Mouse (Mus musculus) CH12.LX (cell line): ENCODE results near the gene Dmrtc2. TPM values are rescaled to one million over a fixed set of nuclear protein-coding genes. Genes with fewer than 3 reads are reported as not detected.

Experiments
- DNase-seq: peaks from one replicate; pipeline ENCODE4 v3.0.0-alpha.2; 2013; ENCODE audit errors: extremely low read depth
- H3K27ac ChIP-seq: 2 replicates; pipeline ENCODE4 v1.5.1; 2012; ENCODE audit warnings: low read depth, mild to moderate bottlenecking, control low read depth, moderate library complexity; ENCODE audit not compliant: insufficient read depth
- H3K27me3 ChIP-seq: replicated peaks from 2 replicates; pipeline ENCODE3; 2012; ENCODE audit warnings: inconsistent platforms
- H3K36me3 ChIP-seq, 2 experiments: replicated peaks in 1 of 2; 2 replicates each; pipeline versions ENCODE3 to v1.6.1; 2012; ENCODE audit warnings: inconsistent platforms in 1 of 2, low read length in 1 of 2, mild to moderate bottlenecking in 1 of 2, mixed read lengths in 1 of 2, moderate library complexity in 1 of 2; ENCODE audit not compliant: control insufficient read depth in 1 of 2, insufficient read depth in 1 of 2
- H3K4me1 ChIP-seq, 2 experiments: 2 replicates each; pipeline ENCODE4 v1.6.1; 2012; ENCODE audit warnings: inconsistent platforms in 1 of 2, moderate library complexity in 1 of 2; ENCODE audit not compliant: insufficient read depth in 2 of 2, control insufficient read depth in 1 of 2
- H3K4me2 ChIP-seq: 2 replicates; pipeline ENCODE4 v1.6.1; 2012; ENCODE audit warnings: low read depth, mild to moderate bottlenecking, control low read depth; ENCODE audit not compliant: poor library complexity, insufficient read depth, severe bottlenecking
- H3K4me3 ChIP-seq, 3 experiments: fragments of 150-350 bp in 1 of 3; sonication (generic) in 1 of 3; replicated peaks in 1 of 3; 2 replicates each; pipeline versions ENCODE3 to v1.5.1; 2011 to 2012; ENCODE audit warnings: low read depth in 2 of 3, low read length in 2 of 3, mild to moderate bottlenecking in 2 of 3, moderate library complexity in 2 of 3, control low read depth in 1 of 3, improper control_type of control experiment in 1 of 3, inconsistent platforms in 1 of 3, mixed read lengths in 1 of 3; ENCODE audit not compliant: poor library complexity in 1 of 3
- H3K79me2 ChIP-seq: replicated peaks from 2 replicates; pipeline ENCODE4 v1.6.1; 2012; ENCODE audit warnings: mild to moderate bottlenecking, moderate library complexity; ENCODE audit not compliant: control insufficient read depth, poor library complexity, insufficient read depth, severe bottlenecking; ENCODE audit errors: extremely low read depth
- H3K9ac ChIP-seq: 2 replicates; pipeline ENCODE4 v1.6.1; 2012; ENCODE audit warnings: low read depth, mild to moderate bottlenecking, control low read depth, moderate library complexity; ENCODE audit not compliant: insufficient read depth
- H3K9me3 ChIP-seq: replicated peaks from 2 replicates; pipeline ENCODE3; 2012; ENCODE audit warnings: low read length, inconsistent platforms, mixed read lengths
- BHLHE40 ChIP-seq: IDR thresholded peaks from 2 replicates; pipeline ENCODE4 v1.6.1; 2011; ENCODE audit warnings: mild to moderate bottlenecking, low read depth, low read length, improper control_type of control experiment
- CHD1 ChIP-seq: IDR thresholded peaks from 2 replicates; pipeline ENCODE4 v1.6.1; 2012; ENCODE audit warnings: low read depth, low read length, improper control_type of control experiment, inconsistent platforms
- CHD2 ChIP-seq: IDR thresholded peaks from 2 replicates; pipeline ENCODE4 v1.6.1; 2011; ENCODE audit warnings: low read length, improper control_type of control experiment
- CTCF ChIP-seq, 2 experiments: IDR thresholded peaks in 1 of 2; conservative IDR thresholded peaks in 1 of 2; 2 replicates each; pipeline ENCODE4 v1.5.1; 2011 to 2012; ENCODE audit warnings: low read depth in 2 of 2, low read length in 2 of 2, improper control_type of control experiment in 1 of 2, inconsistent platforms in 1 of 2, mild to moderate bottlenecking in 1 of 2, moderate library complexity in 1 of 2
- E2F4 ChIP-seq: IDR thresholded peaks from 2 replicates; pipeline ENCODE4 v1.6.1; 2011; ENCODE audit warnings: low read depth, low read length, improper control_type of control experiment; ENCODE audit not compliant: insufficient replicate concordance
- EP300 ChIP-seq: IDR thresholded peaks from 2 replicates; pipeline ENCODE4 v1.6.1; 2011; ENCODE audit warnings: low read length, improper control_type of control experiment
- ETS1 ChIP-seq: conservative IDR thresholded peaks from 2 replicates; pipeline ENCODE4 v1.6.1; 2012; ENCODE audit warnings: low read depth, mild to moderate bottlenecking, inconsistent platforms, low read length, improper control_type of control experiment, moderate library complexity
- GABPA ChIP-seq: IDR thresholded peaks from 2 replicates; pipeline ENCODE4 v1.6.1; 2012; ENCODE audit warnings: low read depth, low read length, improper control_type of control experiment, inconsistent platforms; ENCODE audit not compliant: insufficient replicate concordance
- IRF4 ChIP-seq: IDR thresholded peaks from 2 replicates; pipeline ENCODE4 v1.6.1; 2014; ENCODE audit warnings: low read depth, mild to moderate bottlenecking, inconsistent platforms, low read length, improper control_type of control experiment
- JUN ChIP-seq: IDR thresholded peaks from 2 replicates; pipeline ENCODE4 v1.6.1; 2011; ENCODE audit warnings: low read depth, mild to moderate bottlenecking, low read length, improper control_type of control experiment, moderate library complexity; ENCODE audit not compliant: insufficient read depth
- JUND ChIP-seq: conservative IDR thresholded peaks from 2 replicates; pipeline ENCODE4 v1.6.1; 2011; ENCODE audit warnings: low read depth, low read length, improper control_type of control experiment
- MAX ChIP-seq: IDR thresholded peaks from 2 replicates; pipeline ENCODE4 v1.6.1; 2011; ENCODE audit warnings: low read length, improper control_type of control experiment
- MAZ ChIP-seq: IDR thresholded peaks from 2 replicates; pipeline ENCODE4 v1.6.1; 2012; ENCODE audit warnings: low read depth, mild to moderate bottlenecking, inconsistent platforms, low read length, improper control_type of control experiment, moderate library complexity
- MEF2A ChIP-seq: IDR thresholded peaks from 2 replicates; pipeline ENCODE4 v1.6.1; 2014; ENCODE audit warnings: low read depth, mild to moderate bottlenecking, inconsistent platforms, low read length, improper control_type of control experiment, borderline replicate concordance
- MXI1 ChIP-seq: IDR thresholded peaks from 2 replicates; pipeline ENCODE4 v1.6.1; 2011; ENCODE audit warnings: mild to moderate bottlenecking, low read depth, low read length, improper control_type of control experiment
- MYC ChIP-seq: IDR thresholded peaks from 2 replicates; pipeline ENCODE4 v1.6.1; 2011; ENCODE audit warnings: low read depth, mild to moderate bottlenecking, improper control_type of control experiment, low read length
- NELFE ChIP-seq: IDR thresholded peaks from 2 replicates; pipeline ENCODE4 v1.6.1; 2011; ENCODE audit warnings: low read depth, low read length, improper control_type of control experiment
- NRF1 ChIP-seq: IDR thresholded peaks from 2 replicates; pipeline ENCODE4 v1.6.1; 2014; ENCODE audit warnings: low read depth, mild to moderate bottlenecking, inconsistent platforms, low read length, improper control_type of control experiment, moderate library complexity
- PAX5 ChIP-seq: IDR thresholded peaks from 2 replicates; pipeline ENCODE4 v1.6.1; 2012; ENCODE audit warnings: low read length, inconsistent platforms, mixed read lengths
- POLR2A ChIP-seq: IDR thresholded peaks from 2 replicates; pipeline ENCODE4 v1.6.1; 2011; ENCODE audit warnings: low read depth, mild to moderate bottlenecking, improper control_type of control experiment, low read length
- POLR2AphosphoS2 ChIP-seq: IDR thresholded peaks from 2 replicates; pipeline ENCODE4 v1.6.1; 2011; ENCODE audit warnings: low read depth, low read length, improper control_type of control experiment
- RAD21 ChIP-seq: IDR thresholded peaks from 2 replicates; pipeline ENCODE4 v1.6.1; 2011; ENCODE audit warnings: low read depth, mild to moderate bottlenecking, low read length, improper control_type of control experiment, moderate library complexity
- RCOR1 ChIP-seq: conservative IDR thresholded peaks from 2 replicates; pipeline ENCODE4 v1.6.1; 2012; ENCODE audit warnings: low read depth, mild to moderate bottlenecking, inconsistent platforms, low read length, improper control_type of control experiment
- SIN3A ChIP-seq: IDR thresholded peaks from 2 replicates; pipeline ENCODE4 v1.6.1; 2012; ENCODE audit warnings: low read length, improper control_type of control experiment, inconsistent platforms
- SMC3 ChIP-seq: IDR thresholded peaks from 2 replicates; pipeline ENCODE4 v1.6.1; 2011; ENCODE audit warnings: low read depth, low read length, improper control_type of control experiment
- TBP ChIP-seq: conservative IDR thresholded peaks from 2 replicates; pipeline ENCODE4 v1.6.1; 2011; ENCODE audit warnings: low read depth, low read length, improper control_type of control experiment
- USF1 ChIP-seq: IDR thresholded peaks from 2 replicates; pipeline ENCODE4 v1.6.1; 2014; ENCODE audit warnings: low read depth, mild to moderate bottlenecking, inconsistent platforms, low read length, improper control_type of control experiment
- ZC3H11A ChIP-seq: IDR thresholded peaks from 2 replicates; pipeline ENCODE4 v1.6.1; 2012; ENCODE audit warnings: low read depth, mild to moderate bottlenecking, inconsistent platforms, low read length, improper control_type of control experiment
- ZMIZ1 ChIP-seq: IDR thresholded peaks from 2 replicates; pipeline ENCODE4 v1.6.1; 2012; ENCODE audit warnings: low read depth, mild to moderate bottlenecking, inconsistent platforms, low read length, improper control_type of control experiment
- ZNF384 ChIP-seq: IDR thresholded peaks from 2 replicates; pipeline ENCODE4 v1.6.1; 2012; ENCODE audit warnings: low read depth, low read length, improper control_type of control experiment, inconsistent platforms
- dilution Hi-C: fragments of 300-500 bp; cut with MboI; formaldehyde crosslinking; loops from 2 replicates; pipeline ENCODE4 v1.14.3; 2020; ENCODE audit warnings: low sequenced_read_pairs; ENCODE audit not compliant: extremely low pct_unique_long_range_greater_than_20kb, extremely low pct_ligation_motif_present
- in situ Hi-C: fragments of 300-500 bp; cut with MboI; formaldehyde crosslinking; loops from 3 replicates; pipeline ENCODE4 v1.14.3; 2019; ENCODE audit warnings: low sequenced_read_pairs, low pct_ligation_motif_present, low pct_unique_long_range_greater_than_20kb, mixed read lengths
- polyA plus RNA-seq: library from polyadenylated mRNA; unstranded; fragments of >175 nt; gene quantifications from 2 replicates; pipeline ENCODE4 v1.2.1, GENCODE M21; 2012; ENCODE audit warnings: low read depth; ENCODE audit not compliant: insufficient read length
- total RNA-seq, 2 experiments: library from RNA; depleted of rRNA; stranded (reverse); fragments of 300-350 nt in 1 of 2; fragments of >200 nt in 1 of 2; gene quantifications; 2 replicates each; pipeline ENCODE4 v1.2.3; 2012 to 2014

Dmrtc2 gene
- total and polyA plus RNA-seq, 3 experiments, result not detected

GRCm38 (mm10) chr7:24890281-24891216, 20.7 kb downstream of the Dmrtc2 start (continued):
- TF ChIP-seq NRF1, result 0 out of 2 replicates have a peak, but pooled peaks have one; percentile 39
- peak; percentile 43 for TF ChIP-seq ZC3H11A
- peak; percentile 79 for TF ChIP-seq SIN3A
- no peak for TF ChIP-seq PAX5
- TF ChIP-seq EP300, result peak; percentile 46; the same call in 1 of the 2 replicates
- TF ChIP-seq GABPA, result no peak
- peak; percentile 85; the same call in 1 of the 2 replicates for TF ChIP-seq RCOR1
- 0 out of 2 replicates have a peak, but pooled peaks have one; percentile 10 for TF ChIP-seq ZNF384
- TF ChIP-seq E2F4, result no peak
- peak; percentile 98 for TF ChIP-seq POLR2AphosphoS2
- TF ChIP-seq MAX, result peak; percentile 62; the same call in 1 of the 2 replicates
- peak; percentile 64; the same call in 1 of the 2 replicates for TF ChIP-seq MEF2A
- peak; percentile 77 for TF ChIP-seq NELFE
- peak; percentile 93 to 97 for TF ChIP-seq CTCF (conservative IDR thresholded peaks at IDR 0.05 in 1 of 2, IDR thresholded peaks at IDR 0.05 in 1 of 2; ENCODE audit: low read depth in 2 of 2, low read length in 2 of 2)

- Histone ChIP-seq H3K4me2 (0 out of 2 replicates have a peak overlapping the region, but pooled peaks have one; percentile 7), H3K4me1 (peaks cover 7 to 87% of the 10 kb centered on the region in 2 experiments), H3K9ac (no peak overlapping the region), H3K27ac (peak overlapping the region; percentile 38), H3K36me3 (peaks cover 40 to 47% of the 10 kb centered on the region in 2 experiments), H3K79me2 (peaks cover 21% of the 10 kb centered on the region), H3K9me3 (peaks cover 4% of the 10 kb centered on the region), H3K27me3 (no peaks in the 10 kb centered on the region), H3K4me3 (no peak overlapping the region)
- dilution Hi-C loops (no loop called here), in situ Hi-C loops (no loop called here)
- DNase-seq, result no peak
- TF ChIP-seq ZNF384, result no peak
- no peak for TF ChIP-seq BHLHE40
- TF ChIP-seq EP300, result no peak
- TF ChIP-seq NELFE, result 0 out of 2 replicates have a peak, but pooled peaks have one; percentile 7
- TF ChIP-seq ETS1, result no peak
- TF ChIP-seq CTCF (conservative IDR thresholded peaks at IDR 0.05 in 1 of 2, IDR thresholded peaks at IDR 0.05 in 1 of 2; ENCODE audit: low read depth in 2 of 2, low read length in 2 of 2), result no peak
- TF ChIP-seq JUN, result no peak
- no peak for TF ChIP-seq USF1
- TF ChIP-seq POLR2A, result peak; percentile 27
- TF ChIP-seq GABPA, result no peak
- TF ChIP-seq MAZ, result no peak
- no peak for TF ChIP-seq MAX
- TF ChIP-seq RAD21, result no peak
- peak; percentile 4; the same call in 1 of the 2 replicates for TF ChIP-seq SMC3
- 0 out of 2 replicates have a peak, but pooled peaks have one; percentile 19 for TF ChIP-seq TBP
- 0 out of 2 replicates have a peak, but pooled peaks have one; percentile 46 for TF ChIP-seq MXI1
- peak; percentile 54; the same call in 1 of the 2 replicates for TF ChIP-seq POLR2AphosphoS2
- TF ChIP-seq JUND, result no peak
- peak; percentile 49 for TF ChIP-seq ZMIZ1
- no peak for TF ChIP-seq IRF4
- TF ChIP-seq SIN3A, result no peak
- TF ChIP-seq CHD2, result peak; percentile 64
- TF ChIP-seq CHD1, result no peak
- no peak for TF ChIP-seq MYC
- peak; percentile 19; the same call in 1 of the 2 replicates for TF ChIP-seq RCOR1
- no peak for TF ChIP-seq ZC3H11A
These were observed 21.6 kb downstream of the Dmrtc2 start for GRCm38 (mm10) chr7:24891241-24892124.
